Mouse (Mus musculus) cerebellum, postnatal 10 days (tissue): ENCODE data around the gene Tuba3b.

ENCODE experiments used
- DNase-seq, 2 experiments: peaks; one replicate each; pipeline ENCODE4 v3.0.0; 2021; ENCODE audit warnings: mixed read lengths in 2 of 2

Gene Tuba3b

GRCm38 (mm10) chr6:145667654-145668053 is 52.1 kb downstream of the Tuba3b start:
- no peak for DNase-seq

DNA sequence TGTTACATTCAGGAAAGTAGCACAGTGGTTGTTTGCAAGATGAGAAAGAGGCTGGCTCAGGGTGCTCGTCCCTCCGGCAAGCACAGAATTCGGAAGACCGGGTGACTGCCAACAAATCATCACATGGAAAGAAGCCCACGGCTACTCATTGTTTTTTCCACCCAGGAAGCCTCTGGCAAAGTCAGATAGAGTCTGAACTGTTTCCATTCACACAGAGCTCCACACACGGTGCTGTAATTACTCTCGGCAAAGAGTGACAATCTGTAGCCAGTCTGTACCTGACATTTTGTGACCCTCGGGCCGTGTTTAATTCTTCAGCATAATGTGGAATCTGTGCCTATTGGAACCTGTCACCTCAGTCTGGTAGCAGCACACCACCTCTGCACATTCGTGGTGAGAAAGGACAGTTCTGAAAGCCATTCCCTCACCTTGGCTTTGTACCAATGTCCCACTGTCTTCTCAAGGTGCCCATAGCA is 54.1 kb downstream of the Tuba3b start:
- peak; percentile 76 to 81 for DNase-seq
